Mouse (Mus musculus) hindbrain, embryonic 15.5 days (tissue): ENCODE results near the gene Mink1. TPM values are rescaled to one million over a fixed set of nuclear protein-coding genes. Genes with fewer than 3 reads are reported as not detected.

Experiments
- ATAC-seq: fragments of 200-750 bp; cut with Nextera tagmentation; 2 replicates; pipeline ENCODE4 v1.8.0; 2017; ENCODE audit warnings: low read depth, moderate number of reproducible peaks, moderate TSS enrichment; ENCODE audit not compliant: low FRiP score
- H3K27ac ChIP-seq: fragments of 300-500 bp; sonication (generic); replicated peaks from 2 replicates; pipeline ENCODE4 v1.5.1; 2015; ENCODE audit warnings: mild to moderate bottlenecking, inconsistent platforms
- H3K27me3 ChIP-seq: fragments of 300-500 bp; sonication (generic); 2 replicates; pipeline ENCODE4 v1.6.1; 2015; ENCODE audit warnings: control low read depth, inconsistent platforms
- H3K36me3 ChIP-seq: fragments of 300-500 bp; sonication (generic); 2 replicates; pipeline ENCODE4 v1.6.1; 2015; ENCODE audit warnings: control low read depth, inconsistent platforms
- H3K4me1 ChIP-seq: fragments of 300-500 bp; sonication (generic); replicated peaks from 2 replicates; pipeline ENCODE4 v1.6.1; 2015; ENCODE audit warnings: control low read depth, inconsistent platforms
- H3K4me2 ChIP-seq: fragments of 300-500 bp; sonication (generic); 2 replicates; pipeline ENCODE4 v1.6.1; 2015; ENCODE audit warnings: moderate library complexity, mild to moderate bottlenecking, inconsistent platforms
- H3K4me3 ChIP-seq: fragments of 300-500 bp; sonication (generic); 2 replicates; pipeline ENCODE4 v1.5.1; 2015; ENCODE audit warnings: mild to moderate bottlenecking, inconsistent platforms
- H3K9ac ChIP-seq: fragments of 300-500 bp; sonication (generic); 2 replicates; pipeline ENCODE4 v1.6.1; 2015; ENCODE audit warnings: inconsistent platforms
- H3K9me3 ChIP-seq: fragments of 300-500 bp; sonication (generic); 2 replicates; pipeline ENCODE4 v1.6.1; 2016; ENCODE audit warnings: control low read depth, inconsistent platforms
- WGBS: fragments of 180-500 bp; shearing (Covaris S2); methylation state at CpG from one replicate; pipeline ENCODE4 v1.1.7; 2015; 5-methylcytosine and 5-hydroxymethylcytosine counted together
- polyA plus RNA-seq: library from polyadenylated mRNA; unstranded; fragments of >200 nt; fragmentation: Nextera tagmentation; extraction: Ambion mirVana; gene quantifications from 2 replicates; pipeline ENCODE4 v1.2.1, GENCODE M21; 2015

The Mink1 gene
- polyA plus RNA-seq, 1 experiment from 2014 or later = 20.5 TPM

GRCm38 (mm10) chr11:70657991-70658390, 95.3 kb downstream of the Mink1 start:
- Histone ChIP-seq H3K4me2 (no peak overlapping the region), H3K36me3 (peaks cover 7% of the 10 kb centered on the region), H3K9me3 (no peaks in the 10 kb centered on the region), H3K4me1 (peaks cover 26% of the 10 kb centered on the region), H3K9ac (no peak overlapping the region), H3K4me3 (no peak overlapping the region), H3K27ac (no peak overlapping the region), H3K27me3 (no peaks in the 10 kb centered on the region)
- 61% methylated on average over 9 of the region's 9 CpGs for WGBS
- no peak for ATAC-seq

DNA sequence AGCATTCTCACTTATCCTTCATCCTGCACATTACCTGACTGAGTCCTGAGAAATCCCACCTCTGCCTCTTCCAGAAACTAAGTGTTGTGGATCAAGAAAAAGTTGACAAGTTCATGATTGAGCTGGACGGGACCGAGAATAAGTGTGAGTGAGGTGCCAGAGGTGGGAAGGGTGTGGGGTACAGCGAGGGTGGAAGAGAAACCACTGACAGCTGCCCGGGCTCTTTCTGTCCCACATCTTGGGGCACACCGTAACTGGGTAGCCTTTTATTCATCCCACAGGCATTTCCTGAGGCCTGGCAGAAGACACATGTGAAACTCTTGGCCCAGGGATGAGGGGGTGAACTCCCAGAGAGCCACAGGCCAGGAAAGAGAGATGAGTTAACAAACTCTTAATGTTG, 95.8 kb downstream of the Mink1 start:
- Histone ChIP-seq H3K9me3 (no peaks in the 10 kb centered on the region), H3K4me1 (peaks cover 21% of the 10 kb centered on the region), H3K36me3 (peaks cover 11% of the 10 kb centered on the region), H3K27me3 (no peaks in the 10 kb centered on the region), H3K4me3 (no peak overlapping the region), H3K9ac (no peak overlapping the region), H3K4me2 (no peak overlapping the region), H3K27ac (no peak overlapping the region)
- no peak for ATAC-seq
- WGBS = 87% methylated on average over 5 of the region's 5 CpGs

- ATAC-seq = no peak
These were observed 96.3 kb downstream of the Mink1 start for GRCm38 (mm10) chr11:70658942-70659341.

DNA sequence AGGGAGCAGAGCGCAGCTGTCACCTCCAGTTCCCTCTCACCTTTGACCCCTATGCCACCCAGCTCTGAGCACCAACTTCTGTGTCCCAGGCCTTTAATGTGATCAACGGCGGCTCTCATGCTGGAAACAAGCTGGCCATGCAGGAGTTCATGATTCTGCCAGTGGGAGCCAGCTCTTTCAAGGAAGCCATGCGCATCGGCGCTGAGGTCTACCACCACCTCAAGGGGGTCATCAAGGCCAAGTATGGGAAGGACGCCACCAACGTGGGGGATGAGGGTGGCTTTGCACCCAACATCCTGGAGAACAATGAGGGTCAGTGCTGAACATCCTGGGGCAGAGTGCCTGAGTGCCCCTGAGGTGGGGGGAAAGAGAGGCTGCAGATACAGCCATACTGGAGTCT, 97.9 kb downstream of the Mink1 start:
- Histone ChIP-seq H3K27me3 (no peaks in the 10 kb centered on the region), H3K4me2 (no peak overlapping the region), H3K27ac (no peak overlapping the region), H3K9ac (no peak overlapping the region), H3K36me3 (peaks cover 24% of the 10 kb centered on the region), H3K4me1 (peaks cover 14% of the 10 kb centered on the region), H3K4me3 (no peak overlapping the region), H3K9me3 (no peaks in the 10 kb centered on the region)
- no peak for ATAC-seq
- WGBS = 85% methylated on average over 8 of the region's 8 CpGs

More at GRCm38 (mm10) chr11:70658942-70659341, 96.3 kb downstream of the Mink1 start:
- Histone ChIP-seq H3K4me3 (no peak overlapping the region), H3K27me3 (no peaks in the 10 kb centered on the region), H3K9me3 (no peaks in the 10 kb centered on the region), H3K36me3 (peaks cover 13% of the 10 kb centered on the region), H3K9ac (no peak overlapping the region), H3K4me2 (no peak overlapping the region), H3K27ac (no peak overlapping the region), H3K4me1 (peaks cover 21% of the 10 kb centered on the region)
- 84% methylated on average over 8 of the region's 8 CpGs for WGBS

DNA sequence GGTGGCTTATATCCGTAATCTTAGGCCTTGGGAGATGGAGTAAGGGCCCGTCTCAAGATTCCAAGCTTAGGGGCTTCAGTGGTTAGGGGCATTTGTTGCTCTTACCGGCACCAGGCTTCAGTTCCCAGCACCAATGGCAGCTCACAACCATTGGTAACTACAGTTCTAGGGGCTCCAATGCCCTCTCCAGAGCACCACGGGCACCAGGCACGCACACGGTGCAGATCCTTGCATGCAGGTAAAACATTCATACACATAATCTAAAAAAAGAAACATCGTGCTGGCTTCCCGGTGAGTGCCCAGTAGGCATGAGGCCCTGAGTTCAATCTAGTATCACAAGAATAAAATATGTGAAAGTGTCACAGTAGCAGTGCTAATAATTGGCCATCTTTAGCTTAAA, 100.4 kb downstream of the Mink1 start:
- H3K9me3 ChIP-seq = no peaks in the 10 kb centered on the region
- peaks cover 24% of the 10 kb centered on the region for H3K36me3 ChIP-seq
- H3K9ac ChIP-seq = no peak overlapping the region
- ATAC-seq = no peak
- no peaks in the 10 kb centered on the region for H3K27me3 ChIP-seq
- H3K27ac ChIP-seq = no peak overlapping the region
- H3K4me2 ChIP-seq = no peak overlapping the region
- 95% methylated on average over 8 of the region's 8 CpGs for WGBS
- H3K4me1 ChIP-seq = peaks cover 11% of the 10 kb centered on the region
- no peak overlapping the region for H3K4me3 ChIP-seq

DNA sequence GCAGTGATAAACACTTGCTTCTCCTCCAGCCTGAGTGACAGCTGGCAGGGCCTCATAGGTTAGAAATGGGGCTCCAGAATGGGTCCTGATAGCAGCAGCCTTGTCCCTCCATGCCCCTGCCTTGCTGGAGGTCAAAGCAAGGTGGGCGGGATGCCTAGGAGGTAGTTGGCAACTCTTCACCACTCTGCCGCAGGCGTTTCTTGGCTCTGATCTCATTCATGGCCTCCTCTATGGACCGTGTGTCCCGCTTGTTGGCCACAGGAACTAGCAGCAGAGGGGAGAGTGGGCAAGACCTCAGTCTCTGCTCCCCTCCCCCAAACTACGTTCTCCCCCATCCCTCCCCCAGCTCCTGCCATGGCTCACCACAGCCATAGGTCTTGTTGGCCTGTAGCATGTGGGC, 101.3 kb downstream of the Mink1 start:
- H3K9ac ChIP-seq = no peak overlapping the region
- peaks cover 13% of the 10 kb centered on the region for H3K4me1 ChIP-seq
- no peak for ATAC-seq
- H3K27ac ChIP-seq = no peak overlapping the region
- no peaks in the 10 kb centered on the region for H3K9me3 ChIP-seq
- H3K27me3 ChIP-seq = no peaks in the 10 kb centered on the region
- no peak overlapping the region for H3K4me3 ChIP-seq
- peaks cover 24% of the 10 kb centered on the region for H3K36me3 ChIP-seq
- H3K4me2 ChIP-seq = no peak overlapping the region
- 94% methylated on average over 6 of the region's 6 CpGs for WGBS

Other genes starting within 250 kb of the Mink1 start
- 0.08 TPM in 1 of 2 replicates, not detected in the other for gene Alox12e, start 240.3 kb upstream of the Mink1 start, polyA plus RNA-seq
- not detected in 2 replicates for gene Alox15, start 210.8 kb upstream of the Mink1 start, polyA plus RNA-seq
- gene Pelp1, start 152.8 kb upstream of the Mink1 start, polyA plus RNA-seq = 30.7 and 33.6 TPM in 2 replicates
- gene Arrb2, start 130.2 kb upstream of the Mink1 start, polyA plus RNA-seq = 50.3 and 57.5 TPM in 2 replicates
- 45.6 and 49.2 TPM in 2 replicates for gene Med11, start 111.0 kb upstream of the Mink1 start, polyA plus RNA-seq
- gene Zmynd15, start 103.4 kb upstream of the Mink1 start, polyA plus RNA-seq = 0.77 and 0.90 TPM in 2 replicates
- 5.2 and 6.1 TPM in 2 replicates for gene Cxcl16, start 102.9 kb upstream of the Mink1 start, polyA plus RNA-seq
- 3.4 and 4.0 TPM in 2 replicates for gene Tm4sf5, start 57.6 kb upstream of the Mink1 start, polyA plus RNA-seq
- gene Vmo1, start 48.3 kb upstream of the Mink1 start, polyA plus RNA-seq = 0.42 TPM in 1 of 2 replicates, not detected in the other
- gene Gltpd2, start 43.7 kb upstream of the Mink1 start, polyA plus RNA-seq = 0.21 and 0.26 TPM in 2 replicates
- gene Psmb6, start 37.5 kb upstream of the Mink1 start, polyA plus RNA-seq = 763 and 792 TPM in 2 replicates
- gene Gm40193, start 29.9 kb upstream of the Mink1 start, polyA plus RNA-seq = not detected in 2 replicates
- gene Pld2, start 22.8 kb upstream of the Mink1 start, polyA plus RNA-seq = 17.3 and 20.4 TPM in 2 replicates
- not detected in 2 replicates for gene 4930544D05Rik, start 53.0 kb downstream of the Mink1 start, polyA plus RNA-seq
- gene Chrne, start 56.3 kb downstream of the Mink1 start, polyA plus RNA-seq = 0.24 and 0.51 TPM in 2 replicates
- 0.24 and 0.38 TPM in 2 replicates for gene Gp1ba, start 76.2 kb downstream of the Mink1 start, polyA plus RNA-seq
- 94.8 and 109 TPM in 2 replicates for gene Rnf167, start 84.4 kb downstream of the Mink1 start, polyA plus RNA-seq
- 167 and 176 TPM in 2 replicates for gene Slc25a11, start 84.6 kb downstream of the Mink1 start, polyA plus RNA-seq
- gene Pfn1, start 91.8 kb downstream of the Mink1 start, polyA plus RNA-seq = 722 and 792 TPM in 2 replicates
- gene Eno3, start 94.3 kb downstream of the Mink1 start, polyA plus RNA-seq = 6.7 and 8.7 TPM in 2 replicates
- 152 and 164 TPM in 2 replicates for gene Spag7, start 106.5 kb downstream of the Mink1 start, polyA plus RNA-seq
- gene Camta2, start 125.2 kb downstream of the Mink1 start, polyA plus RNA-seq = 23.4 and 27.5 TPM in 2 replicates
- 1.8 and 1.9 TPM in 2 replicates for gene Inca1, start 137.3 kb downstream of the Mink1 start, polyA plus RNA-seq
- 1.7 and 1.9 TPM in 2 replicates for gene Kif1c, start 137.7 kb downstream of the Mink1 start, polyA plus RNA-seq
- gene Zfp3, start 201.3 kb downstream of the Mink1 start, polyA plus RNA-seq = 15.8 and 16.1 TPM in 2 replicates
- gene Scimp, start 249.7 kb downstream of the Mink1 start, polyA plus RNA-seq = 0.39 TPM in 1 of 2 replicates, not detected in the other